Mouse (Mus musculus): ENCODE results near the gene 1700001O22Rik.
A peak's percentile ranks its signal among the peaks of the same experiment; 100 is the strongest.

1700001O22Rik gene

GRCm38 (mm10) chr2:30803604-30804003, at the start of gene 1700001O22Rik:
Gene 1700001O22Rik, minus strand, starts transcription at chr2:30803661.
- no peak for DNase-seq (ENCODE audit: low spot score in 2 of 2)

GRCm38 (mm10) chr2:30852771-30853313, 49.4 kb upstream of the 1700001O22Rik start:
- DNase-seq (ENCODE audit: low spot score in 2 of 2): no peak

- DNase-seq (ENCODE audit: low spot score in 2 of 2): no peak
These were observed 47.1 kb upstream of the 1700001O22Rik start for GRCm38 (mm10) chr2:30850581-30850980.

DNA sequence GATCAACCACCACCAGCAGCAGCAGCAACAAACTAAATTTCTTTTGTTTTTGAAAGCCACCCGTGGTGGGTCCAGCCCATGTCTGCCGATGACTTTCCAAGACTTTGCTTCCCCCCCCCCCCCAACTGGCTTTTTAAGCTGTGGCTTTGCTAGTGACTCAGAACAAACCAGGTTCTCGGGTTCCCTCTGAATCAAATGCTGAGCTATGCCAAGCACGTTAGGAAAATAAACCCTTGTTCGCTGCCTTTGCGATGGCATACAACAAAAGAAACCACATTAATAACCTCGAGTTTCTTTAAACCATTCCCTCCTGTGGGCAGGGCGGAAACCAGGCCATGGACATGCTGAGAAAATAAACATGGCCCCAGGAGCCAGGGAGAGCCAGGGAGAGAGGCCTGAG, 44.7 kb upstream of the 1700001O22Rik start:
- no peak for DNase-seq (ENCODE audit: low spot score in 2 of 2)

DNA sequence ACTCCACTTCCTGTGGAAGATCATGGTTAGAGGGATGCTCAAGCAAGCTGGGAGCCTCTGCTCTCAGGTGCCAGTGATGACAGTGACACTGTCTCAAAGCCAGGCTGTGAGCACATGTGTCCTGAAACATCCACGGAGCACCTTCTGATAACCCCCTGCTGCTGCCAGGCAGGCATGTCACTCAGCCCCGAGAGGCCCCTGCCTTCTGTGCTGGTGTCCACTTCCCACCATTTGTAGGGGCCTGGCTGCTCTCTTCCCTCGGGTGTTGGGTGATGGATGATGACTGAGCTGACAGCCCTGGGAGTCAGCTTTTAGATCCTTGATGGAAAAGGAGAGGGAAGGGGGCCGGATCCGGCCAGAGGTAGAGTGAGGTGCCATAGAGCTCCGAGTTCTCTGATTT, 43.3 kb upstream of the 1700001O22Rik start:
- DNase-seq (ENCODE audit: low spot score in 2 of 2): no peak

DNA sequence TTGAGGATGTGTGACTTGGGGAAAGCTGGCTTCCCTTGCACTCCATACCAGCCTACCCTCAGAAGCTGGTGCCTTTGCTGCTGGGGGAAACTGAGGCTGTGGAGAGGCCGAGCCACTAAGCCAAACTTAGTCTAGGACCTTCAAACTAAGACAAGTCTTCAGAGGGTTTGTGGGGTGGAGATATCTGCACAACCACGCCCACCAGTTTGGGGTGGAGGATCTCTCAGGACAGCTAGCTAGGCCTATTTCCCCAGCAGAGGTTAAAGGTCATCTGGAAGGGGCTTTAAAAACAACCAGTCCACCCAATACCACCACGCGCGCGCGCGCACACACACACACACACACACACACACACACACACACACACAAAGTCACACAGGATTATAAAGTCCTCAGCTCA, 42.8 kb upstream of the 1700001O22Rik start:
- no peak for DNase-seq (ENCODE audit: low spot score in 2 of 2)

DNA sequence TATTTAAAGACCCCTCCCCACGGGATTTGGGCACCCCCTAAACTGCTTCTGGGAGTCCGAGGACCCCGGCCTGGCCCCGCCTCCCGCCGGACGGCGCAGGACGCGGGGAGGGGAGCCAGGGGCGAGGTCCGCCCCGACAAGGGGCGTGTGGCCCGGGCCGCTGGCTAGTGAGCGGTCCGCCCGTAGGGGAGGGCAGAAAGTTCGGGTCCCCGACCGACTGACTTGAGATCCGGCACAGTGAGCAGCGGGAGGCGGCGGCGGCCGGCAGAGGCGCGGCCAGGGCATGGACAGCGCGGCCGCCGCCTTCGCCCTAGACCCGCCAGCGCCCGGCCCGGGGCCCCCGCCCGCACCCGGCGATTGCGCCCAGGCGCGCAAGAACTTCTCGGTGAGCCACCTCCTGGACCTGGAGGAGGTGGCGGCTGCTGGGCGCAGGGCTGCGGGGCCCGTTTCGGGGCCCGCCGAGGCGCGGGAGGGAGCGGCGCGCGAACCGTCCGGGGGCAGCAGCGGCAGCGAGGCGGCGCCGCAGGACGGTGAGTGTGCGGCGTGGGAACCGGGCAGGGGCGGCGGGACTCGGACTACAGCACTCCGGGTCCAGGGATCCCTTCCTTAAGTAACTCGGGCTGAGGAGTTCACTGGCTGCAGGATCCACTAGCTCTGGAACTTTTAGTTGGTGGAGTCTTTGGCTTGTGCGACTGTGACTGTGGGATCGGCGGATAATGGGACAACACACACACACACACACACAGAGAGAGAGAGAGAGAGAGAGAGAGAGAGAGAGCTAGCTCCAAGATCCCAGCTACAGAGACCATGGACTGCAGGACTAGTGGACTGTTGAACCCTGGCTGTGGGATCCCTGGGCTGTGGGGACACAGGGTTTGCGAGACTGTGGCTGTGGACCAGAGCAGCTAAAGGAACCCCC, 42.0 kb upstream of the 1700001O22Rik start:
- DNase-seq (ENCODE audit: low spot score in 2 of 2): peak in 1 of 2 experiments; percentile 22

DNA sequence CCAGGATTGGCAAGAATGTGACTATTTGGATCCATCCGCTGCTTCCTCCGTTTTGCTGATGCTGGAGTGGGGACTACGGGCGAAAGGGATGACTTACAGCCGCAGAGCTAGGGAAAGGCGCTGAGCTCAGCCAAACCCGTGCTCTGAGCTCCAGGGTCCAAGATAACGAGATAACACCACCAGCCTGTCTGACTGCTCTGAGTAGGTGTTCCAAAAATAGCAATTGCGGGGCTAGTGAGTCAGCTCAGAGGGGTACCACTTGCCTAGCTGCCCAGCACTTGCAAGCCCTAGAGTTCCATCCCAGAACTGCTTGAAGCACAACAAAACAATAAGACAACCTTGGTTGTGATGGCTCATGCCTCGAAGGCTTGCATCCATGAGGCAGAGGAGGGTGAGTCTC, 39.2 kb upstream of the 1700001O22Rik start:
- DNase-seq (ENCODE audit: low spot score in 2 of 2): no peak

GRCm38 (mm10) chr2:30836238-30836990, 33.0 kb upstream of the 1700001O22Rik start:
- no peak for DNase-seq (ENCODE audit: low spot score in 2 of 2)

DNA sequence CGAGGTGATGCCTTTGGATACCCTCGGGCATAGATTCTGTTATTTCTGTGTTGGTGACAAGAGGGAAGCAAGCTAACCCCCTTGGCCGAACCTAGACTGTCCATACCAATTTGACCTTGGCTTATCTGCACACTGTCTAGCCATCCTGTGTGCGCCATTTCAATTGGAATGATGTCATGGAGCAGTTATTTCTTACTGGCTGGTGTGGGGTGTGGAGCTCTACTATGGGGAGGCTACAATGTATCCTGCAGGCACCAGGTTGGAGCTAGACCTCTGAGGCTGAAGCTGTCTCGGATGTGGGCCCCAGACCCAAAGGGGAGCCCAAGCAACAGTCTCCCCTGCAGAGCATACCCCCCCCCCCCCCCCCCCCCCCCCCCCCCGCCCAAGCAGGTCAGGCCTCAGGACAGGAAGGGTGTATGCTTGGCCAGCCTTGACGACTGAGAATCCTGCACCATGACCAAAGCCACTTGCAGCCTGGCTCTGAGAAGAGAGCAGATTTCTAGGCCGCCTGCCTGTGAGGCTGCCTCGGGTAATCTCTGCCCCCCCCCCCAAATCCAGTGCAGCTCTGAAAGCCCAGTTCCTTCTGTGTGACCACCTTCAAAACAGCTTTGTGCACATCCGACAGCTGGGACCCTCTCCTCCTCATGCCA, 31.0 kb upstream of the 1700001O22Rik start, which contains the start of gene Prrx2:
Gene Prrx2 (plus strand): TSS at position 600 of the 650 bp plus-strand sequence.
- no peak for DNase-seq (ENCODE audit: low spot score in 2 of 2)

GRCm38 (mm10) chr2:30833644-30834043, 30.2 kb upstream of the 1700001O22Rik start:
- DNase-seq (ENCODE audit: low spot score in 2 of 2): no peak

DNA sequence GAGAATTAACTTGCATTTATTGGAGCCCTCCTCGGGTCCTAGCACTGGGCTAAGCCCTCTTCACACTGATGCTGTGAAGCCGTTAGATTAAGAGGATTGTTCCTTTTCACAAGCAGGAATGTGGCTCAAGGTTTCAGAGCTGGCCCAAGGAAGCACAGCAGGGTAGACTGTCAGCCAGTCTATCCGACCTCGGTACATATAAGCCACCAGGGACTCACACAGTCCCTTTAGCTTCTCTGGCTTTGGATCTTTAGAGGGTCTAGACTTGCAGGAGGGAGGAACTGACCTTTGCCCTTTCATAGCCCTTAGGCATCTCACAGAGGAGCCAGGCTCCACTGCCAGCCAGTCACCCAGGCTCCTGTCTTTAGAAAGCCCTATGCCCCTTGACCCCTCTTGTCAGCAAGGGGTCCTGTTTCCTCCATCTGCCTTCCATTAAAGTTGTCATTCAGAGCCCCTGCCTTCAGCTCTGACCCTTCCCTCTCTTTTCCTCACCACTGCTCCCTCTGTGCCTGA, 26.9 kb upstream of the 1700001O22Rik start, which contains the start of gene Asb6:
Gene Asb6 (minus strand): TSS at position 51 of the 513 bp plus-strand sequence.
- no peak for DNase-seq (ENCODE audit: low spot score in 2 of 2)

GRCm38 (mm10) chr2:30829315-30829714, 25.9 kb upstream of the 1700001O22Rik start:
- no peak for DNase-seq (ENCODE audit: low spot score in 2 of 2)

- DNase-seq (ENCODE audit: low spot score in 2 of 2): peak; percentile 93 to 94
These were observed 24.5 kb upstream of the 1700001O22Rik start for GRCm38 (mm10) chr2:30827749-30828475.

DNA sequence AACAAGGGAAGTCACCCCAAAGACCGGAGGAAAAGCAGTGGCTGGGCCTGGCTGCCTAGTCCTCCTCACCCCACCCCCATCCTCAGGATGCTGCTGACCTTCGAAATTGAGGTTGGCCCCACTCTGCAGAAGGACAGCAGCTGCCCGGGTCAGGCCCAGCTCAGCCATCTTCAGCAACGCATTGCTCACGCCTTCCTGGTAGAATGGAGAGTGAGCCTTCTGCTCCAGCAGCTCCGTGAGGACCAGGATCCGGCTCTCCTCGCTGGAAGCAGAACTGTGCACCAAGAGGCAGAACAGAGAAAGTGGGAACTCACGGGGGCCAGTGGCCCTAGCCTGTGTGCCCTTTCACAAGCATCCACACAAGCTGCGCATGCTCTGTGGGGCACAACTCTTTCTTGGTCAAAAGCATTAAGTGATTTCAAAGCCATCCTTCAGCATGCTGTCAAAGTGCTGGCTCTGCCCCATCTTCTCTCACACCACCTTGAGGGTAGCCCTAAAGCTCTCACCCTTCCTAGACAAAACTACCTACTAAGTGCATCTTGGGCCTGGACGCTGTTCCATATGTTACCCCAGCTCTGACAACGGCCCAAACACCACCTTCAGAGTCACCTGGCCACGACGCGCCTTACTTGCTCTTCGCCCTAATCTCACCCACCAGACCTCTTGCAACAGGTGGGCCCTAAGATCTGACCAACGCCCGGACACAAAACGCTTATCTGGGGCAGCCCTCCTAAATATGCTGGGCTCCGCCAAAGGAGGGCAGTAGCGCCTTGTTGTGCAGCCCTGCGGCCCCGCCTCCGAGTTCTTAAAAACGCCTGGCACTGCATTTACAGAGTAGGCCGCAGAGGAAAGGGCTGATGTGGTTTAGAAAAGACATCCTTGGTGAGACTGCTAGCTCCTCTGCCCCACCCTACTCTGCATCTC, 23.6 kb upstream of the 1700001O22Rik start:
- DNase-seq (ENCODE audit: low spot score in 2 of 2): peak in 1 of 2 experiments; percentile 41

DNA sequence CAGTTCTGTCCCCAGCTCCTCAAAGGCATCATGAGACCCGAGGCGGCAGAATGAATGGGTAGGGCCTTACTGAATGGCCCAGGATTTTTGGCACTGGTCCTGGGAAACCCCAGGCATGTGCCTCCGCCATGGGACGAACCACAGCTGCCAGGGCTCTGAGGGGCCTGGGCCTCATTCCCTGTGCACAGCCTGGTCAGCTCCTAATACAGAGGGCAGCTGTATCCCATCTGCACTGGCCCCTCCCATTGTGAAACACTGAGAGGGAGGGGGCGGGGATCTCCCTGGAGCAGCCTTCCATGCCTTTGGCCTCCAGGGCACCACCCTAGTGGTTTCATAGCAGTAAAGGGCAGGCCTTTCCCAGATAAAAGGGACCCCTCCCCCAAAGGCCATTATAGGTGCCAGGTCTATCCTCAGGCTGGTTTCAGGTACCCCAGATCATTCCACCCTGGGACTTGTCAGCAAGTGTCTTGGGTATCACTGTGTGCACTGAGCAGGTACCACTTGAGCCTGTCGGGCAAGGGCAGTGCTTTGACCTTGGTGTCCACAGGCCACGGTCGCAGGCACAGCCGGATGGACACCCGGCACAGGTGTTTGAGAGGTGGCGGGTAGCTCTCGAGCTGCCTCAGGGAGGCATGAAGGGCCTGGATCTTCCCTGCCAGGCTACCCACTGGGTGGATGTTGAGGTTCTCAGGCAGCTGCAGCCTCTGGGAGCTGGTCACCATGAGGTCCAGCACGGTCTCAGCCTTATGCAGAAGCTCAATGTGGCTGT, 20.1 kb upstream of the 1700001O22Rik start:
- peak; percentile 41 to 59 for DNase-seq (ENCODE audit: low spot score in 2 of 2)

- DNase-seq (ENCODE audit: low spot score in 2 of 2): no peak
These were observed 19.0 kb upstream of the 1700001O22Rik start for GRCm38 (mm10) chr2:30822460-30822859.

DNA sequence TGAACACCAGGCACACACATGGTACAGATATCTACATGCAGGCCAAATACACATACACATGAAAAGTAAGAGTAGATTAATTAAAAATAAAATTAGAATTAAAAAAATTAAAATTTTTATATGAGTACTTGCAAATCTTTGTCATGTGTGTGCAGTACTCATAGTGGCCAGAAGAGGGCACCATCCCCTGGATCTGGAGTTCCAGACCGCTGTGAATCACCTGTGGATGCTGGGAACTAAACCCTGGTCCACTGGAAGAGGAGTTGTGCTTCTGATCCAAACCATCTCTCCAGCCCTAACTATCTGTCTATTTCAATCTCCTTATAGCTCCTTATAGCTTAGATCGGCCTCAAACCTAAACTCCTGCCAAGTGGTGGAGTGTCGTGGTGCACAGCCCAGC, 17.6 kb upstream of the 1700001O22Rik start:
- no peak for DNase-seq (ENCODE audit: low spot score in 2 of 2)

GRCm38 (mm10) chr2:30819873-30820272, 16.4 kb upstream of the 1700001O22Rik start:
- DNase-seq (ENCODE audit: low spot score in 2 of 2): no peak

Measured in urinary bladder, postnatal 36 days (tissue).